Mouse (Mus musculus) testis, postnatal 14 days (tissue): ENCODE data around the gene Agpat1.

Experiments used
- DNase-seq: peaks from one replicate; pipeline ENCODE4 v3.0.0; 2021; ENCODE audit warnings: low spot score

Agpat1 gene

DNA sequence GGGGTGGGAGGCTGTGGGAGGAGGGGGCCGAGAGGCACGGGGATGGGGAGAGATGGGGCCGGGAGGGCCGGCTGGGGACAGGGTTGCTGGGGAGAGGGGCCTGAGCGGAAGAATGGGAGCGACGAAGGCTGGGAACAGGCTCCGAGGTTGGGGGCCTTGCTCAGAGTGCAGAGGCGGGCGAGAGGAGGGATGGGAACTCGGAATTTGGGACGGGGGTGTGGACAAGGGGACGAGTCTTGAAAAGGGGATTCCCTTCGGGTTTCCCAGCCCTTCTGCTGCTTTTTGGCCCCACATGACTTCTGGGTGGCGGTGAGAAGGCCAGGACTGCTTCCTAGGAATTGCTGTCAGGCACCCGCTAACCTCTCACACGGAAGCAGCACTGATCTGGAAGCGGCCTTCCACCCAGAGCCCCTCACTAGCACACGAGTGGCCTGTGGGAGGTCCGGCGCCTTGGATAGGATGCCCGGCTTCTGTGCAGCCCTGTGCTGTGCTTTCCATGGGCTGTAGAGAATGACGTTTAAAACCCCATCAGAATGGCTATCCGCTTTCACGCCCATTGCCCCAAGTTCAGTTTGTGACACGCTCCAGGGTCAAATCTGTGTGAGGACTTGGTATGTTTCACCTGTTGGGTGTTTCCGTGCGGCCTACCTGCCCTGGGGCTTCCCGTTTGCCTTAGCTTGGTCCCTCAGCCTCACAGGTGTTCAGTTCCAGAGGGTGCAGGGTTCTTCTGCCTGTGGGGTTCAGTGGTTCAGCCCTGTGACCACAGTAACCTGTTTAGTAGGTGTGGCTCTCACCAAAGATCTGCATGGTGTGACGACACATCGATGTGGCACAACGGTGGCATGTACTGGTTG, 2.4 kb downstream of the Agpat1 start:
- DNase-seq: peak; percentile 61

DNA sequence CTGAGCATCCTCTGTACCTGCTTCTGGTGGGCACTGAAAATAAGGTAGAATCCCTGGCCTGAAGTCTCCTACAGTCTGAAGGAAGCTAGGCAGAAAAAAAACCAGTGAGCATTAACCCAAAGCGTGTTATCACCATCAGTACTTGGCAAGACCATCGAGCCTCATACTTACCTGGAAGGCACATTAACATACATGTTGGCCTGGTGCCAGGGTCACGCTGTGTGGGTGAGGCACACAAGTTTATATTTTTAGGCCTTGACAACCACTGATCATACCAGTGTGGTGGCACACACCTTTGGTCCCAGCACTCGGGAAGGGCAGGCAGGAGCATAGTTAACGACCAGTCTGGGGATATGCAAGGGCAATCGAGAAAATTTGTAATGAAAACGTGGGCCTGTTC, 3.9 kb downstream of the Agpat1 start:
- DNase-seq: no peak

DNA sequence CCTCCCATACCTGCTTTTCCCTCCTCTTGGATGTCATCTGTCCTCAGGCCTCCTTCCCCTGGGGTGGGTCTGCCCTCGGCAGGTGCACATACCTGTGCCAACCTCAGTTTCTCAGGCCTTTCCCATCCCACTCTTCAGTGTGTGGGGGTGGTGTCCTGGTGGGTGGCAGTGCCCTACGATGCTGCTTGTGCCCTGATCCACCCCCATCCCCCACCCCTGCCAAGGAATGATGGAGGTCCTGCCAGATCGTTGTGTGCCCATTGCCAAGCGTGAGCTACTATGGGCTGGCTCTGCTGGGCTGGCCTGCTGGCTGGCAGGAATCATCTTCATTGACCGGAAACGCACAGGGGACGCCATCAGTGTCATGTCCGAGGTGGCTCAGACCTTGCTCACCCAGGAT, 7.0 kb downstream of the Agpat1 start:
- no peak for DNase-seq

DNA sequence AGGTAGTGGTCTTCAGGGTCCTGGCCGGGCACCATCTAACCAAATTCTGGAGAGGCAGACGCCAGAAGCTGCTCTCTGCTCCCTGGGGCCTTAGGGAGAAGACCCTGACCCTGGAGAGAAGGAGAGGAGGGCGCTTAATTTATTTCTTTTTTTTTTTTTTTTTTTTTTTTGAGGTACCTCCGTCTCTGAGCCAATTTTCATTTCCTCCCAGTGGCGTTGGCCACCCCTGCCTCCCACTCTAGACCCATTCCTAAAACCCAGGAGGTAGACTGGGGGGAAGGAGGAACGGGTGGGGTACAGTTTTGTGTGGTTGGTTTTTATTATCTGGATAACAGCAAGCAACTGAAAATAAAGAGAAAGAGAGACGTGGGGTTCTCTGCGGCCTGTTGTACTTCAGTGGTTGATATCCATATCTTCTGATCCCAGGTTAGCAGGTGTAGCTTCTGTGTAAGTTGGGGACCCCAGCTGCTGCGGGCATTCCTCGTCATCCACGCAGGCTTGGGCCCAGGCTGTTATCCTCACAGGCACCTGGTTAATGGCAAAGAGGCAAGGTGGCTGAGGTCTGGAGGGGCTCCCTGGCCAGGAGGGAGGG, 9.1 kb downstream of the Agpat1 start:
- DNase-seq: no peak

DNA sequence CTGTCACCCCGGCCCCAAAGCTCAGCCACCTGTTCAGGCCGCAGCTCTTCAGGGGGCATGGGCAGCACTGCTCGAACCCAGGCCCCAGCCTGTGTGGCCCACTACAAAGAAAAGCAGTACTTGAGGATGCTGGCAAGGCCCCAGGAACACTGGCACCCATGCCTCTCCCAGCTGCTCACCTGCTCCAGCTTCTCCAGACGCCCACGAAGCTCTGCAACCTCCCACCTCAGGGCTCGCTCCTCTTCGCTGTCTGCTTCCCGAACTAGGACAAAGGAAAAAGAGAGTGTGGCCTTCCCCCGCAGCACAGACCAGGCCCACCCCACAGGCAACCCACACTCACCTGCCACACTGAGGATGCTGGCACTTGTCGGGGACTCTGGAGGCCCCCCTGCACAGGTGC, 9.8 kb downstream of the Agpat1 start:
- DNase-seq: no peak

DNA sequence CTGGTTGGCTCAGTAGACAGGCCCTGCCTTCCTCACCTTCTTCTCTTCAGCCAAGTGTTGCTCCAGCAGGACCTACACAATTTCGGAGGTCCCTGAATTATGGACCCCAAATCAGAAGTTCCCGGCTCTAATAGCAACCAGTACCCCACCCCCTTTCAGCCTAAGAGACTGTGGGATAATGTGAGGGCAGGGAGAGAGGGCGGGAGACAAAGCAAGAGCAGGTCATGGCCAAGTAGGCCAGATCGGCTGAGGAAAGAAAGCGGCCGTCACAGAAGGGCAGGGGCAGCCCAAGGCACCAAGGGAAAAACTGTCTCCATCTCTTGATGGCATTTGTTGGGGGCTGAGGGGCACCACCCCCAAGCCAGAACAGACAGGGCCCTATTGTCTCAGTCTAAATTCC, 11.8 kb downstream of the Agpat1 start, which contains the start of gene Egfl8:
Gene Egfl8 (minus strand): TSS at position 101 of the 400 bp plus-strand sequence.
- no peak for DNase-seq

DNA sequence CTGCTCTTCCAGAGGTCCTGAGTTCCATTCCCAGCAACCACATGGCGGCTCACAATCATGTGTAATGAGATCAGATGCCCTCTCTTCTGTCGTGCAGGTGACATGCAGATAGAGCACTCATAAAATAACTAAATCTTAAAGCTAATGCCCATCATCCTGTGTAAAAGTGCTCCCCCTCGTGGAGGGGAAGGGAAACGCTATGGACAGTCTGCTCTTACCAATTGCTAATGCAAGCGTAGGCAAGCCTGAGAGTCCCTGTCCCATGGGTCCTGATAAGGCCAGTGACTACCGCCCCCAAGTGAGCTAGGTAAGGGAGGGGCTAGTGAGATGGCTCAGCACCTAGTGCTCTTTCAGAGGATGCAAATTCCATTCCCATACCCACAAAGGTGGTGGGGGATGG, 14.9 kb downstream of the Agpat1 start:
- no peak for DNase-seq

DNA sequence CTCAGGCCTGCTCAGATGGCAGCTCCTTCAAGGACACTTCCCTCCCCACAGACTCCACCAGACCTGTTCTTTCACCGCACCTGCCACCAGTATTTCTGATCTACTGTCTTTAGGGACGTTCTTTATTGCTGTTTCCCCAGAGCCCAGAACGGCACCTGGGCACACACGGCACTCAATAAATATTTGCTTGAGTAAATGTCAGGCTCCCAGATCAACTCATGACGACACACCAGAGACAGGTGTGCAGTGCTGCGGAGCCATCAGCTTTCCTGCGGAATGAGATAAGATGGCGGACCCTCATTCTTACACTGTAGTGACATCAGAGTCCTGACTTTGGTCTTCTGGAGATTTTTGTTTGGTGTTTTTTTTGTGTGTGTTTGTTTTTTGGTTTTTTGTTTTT, 16.9 kb downstream of the Agpat1 start:
- no peak for DNase-seq

DNA sequence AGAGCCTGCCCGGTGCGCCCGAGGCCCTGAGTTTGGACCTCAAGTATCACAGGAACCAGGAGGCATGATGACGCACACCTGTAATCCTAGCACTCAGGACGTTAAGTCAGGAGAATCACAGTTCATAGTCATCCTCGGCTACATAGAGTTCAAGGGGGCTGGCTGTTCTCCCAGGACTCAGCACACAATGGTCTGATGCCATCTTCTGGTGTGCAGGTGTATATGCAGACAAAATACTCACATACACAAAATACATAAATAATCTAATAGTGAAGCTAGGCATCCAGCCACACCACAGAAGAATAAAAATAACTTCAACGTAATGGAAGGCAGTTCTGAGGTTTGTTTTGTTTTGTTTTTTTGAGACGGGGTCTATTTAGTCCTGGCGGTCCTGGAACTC, 19.1 kb downstream of the Agpat1 start:
- no peak for DNase-seq

DNA sequence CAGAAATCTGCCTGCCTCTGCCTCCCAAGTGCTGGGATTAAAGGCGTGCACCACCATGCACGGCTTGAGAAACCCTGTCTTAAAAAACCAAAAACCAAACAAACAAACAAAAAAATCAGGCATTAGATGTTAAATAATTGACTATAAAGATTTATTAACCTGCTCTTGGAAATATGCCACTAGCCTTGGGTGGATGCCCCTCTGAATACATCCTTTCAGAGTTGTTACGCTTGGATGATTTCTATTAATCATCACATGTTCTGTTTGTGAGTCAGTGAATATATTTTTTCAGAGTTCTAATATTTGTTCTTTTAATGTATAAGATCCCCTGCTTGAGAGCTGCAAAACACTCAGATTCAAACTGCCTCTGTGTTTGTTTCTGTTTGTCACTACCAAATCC, 20.9 kb downstream of the Agpat1 start:
- DNase-seq: no peak

DNA sequence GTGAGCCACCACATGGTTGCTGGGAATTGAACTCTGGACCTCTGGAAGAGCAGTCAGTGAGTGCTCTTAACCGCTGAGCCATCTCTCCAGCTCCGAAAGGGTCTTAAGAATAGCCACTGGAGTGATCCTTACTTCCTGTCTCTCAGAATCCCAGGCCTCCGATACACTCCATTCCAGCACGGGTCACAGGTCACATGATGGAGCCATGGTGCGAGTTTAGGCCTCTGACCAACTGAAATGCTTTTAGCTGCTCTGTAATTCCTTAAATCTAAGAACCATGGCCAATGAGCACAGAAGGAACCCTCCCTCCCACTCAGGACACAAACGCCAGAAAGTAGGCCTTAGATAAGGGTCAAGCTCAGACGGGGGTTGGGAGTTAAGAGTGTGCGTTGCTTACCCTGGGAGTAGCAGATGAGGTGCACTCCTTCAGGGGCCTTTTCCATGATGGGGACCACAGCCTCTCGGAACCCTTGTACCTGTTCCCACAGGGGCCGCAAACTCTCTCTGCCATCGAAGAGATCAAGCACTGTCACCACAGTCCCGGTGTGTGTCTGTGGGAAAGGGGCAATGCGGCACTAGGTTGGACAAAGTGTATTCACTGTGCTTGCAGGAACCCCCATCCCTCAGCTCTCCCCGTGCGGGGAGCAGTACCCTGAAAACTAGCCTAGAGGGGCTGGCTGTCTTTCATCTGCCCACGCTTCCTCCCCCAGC, 22.2 kb downstream of the Agpat1 start:
- no peak for DNase-seq

DNA sequence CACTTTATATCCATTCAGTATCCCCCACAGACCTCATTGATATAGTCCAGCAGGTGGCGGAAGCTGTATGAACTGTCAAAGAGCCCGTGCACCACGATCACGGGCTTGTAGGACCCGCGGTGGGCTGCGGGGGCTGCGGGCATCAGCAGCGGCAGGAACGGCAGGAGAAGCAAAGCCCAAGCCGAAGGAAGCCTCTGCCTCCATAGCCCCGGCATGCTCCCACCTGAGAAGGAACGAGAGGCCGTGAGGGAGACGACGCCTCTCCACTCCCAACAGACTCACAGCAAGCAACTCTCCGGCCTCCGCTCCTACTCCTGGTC, 22.7 kb downstream of the Agpat1 start:
- DNase-seq: no peak

DNA sequence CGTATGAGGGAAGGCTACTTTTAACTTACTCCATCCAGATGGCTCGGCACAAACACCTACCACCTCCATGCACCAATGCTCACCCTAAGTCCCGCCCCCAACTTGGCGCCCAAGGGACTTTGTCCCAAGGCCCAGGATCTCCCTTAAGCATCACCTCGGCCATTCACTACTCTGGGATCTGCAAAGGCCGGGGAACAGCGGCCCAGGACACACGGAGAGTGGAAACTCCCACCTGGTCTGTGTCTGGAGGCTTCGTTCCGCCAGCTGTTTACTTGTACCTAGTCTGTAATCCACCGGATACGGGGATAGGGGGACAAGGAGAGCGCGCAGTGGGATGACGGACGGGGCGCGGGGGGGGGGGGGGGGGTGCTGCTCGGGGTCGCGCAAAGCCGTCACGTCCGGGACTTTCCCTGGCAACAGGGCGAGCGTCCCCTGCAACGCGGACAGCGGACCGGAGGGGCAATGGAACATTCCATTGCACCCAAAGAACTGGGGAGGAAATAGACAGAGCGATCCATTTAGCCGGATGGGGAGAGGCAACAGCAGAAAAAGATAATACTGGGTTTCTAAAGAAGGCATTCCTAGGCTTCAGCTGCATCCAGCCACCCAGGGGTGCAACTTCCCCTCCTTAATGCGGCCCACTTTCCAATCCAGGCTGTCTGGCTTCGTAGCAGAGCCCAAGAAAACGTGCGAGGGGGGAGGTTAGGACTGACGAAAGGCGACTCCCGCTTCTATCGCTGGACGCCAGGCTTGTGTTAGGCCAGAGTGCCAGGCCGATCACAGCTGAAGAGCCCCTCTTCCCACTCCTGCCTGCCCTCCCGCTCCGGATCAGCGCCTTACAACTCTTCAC, 23.3 kb downstream of the Agpat1 start:
- DNase-seq: peak; percentile 88

DNA sequence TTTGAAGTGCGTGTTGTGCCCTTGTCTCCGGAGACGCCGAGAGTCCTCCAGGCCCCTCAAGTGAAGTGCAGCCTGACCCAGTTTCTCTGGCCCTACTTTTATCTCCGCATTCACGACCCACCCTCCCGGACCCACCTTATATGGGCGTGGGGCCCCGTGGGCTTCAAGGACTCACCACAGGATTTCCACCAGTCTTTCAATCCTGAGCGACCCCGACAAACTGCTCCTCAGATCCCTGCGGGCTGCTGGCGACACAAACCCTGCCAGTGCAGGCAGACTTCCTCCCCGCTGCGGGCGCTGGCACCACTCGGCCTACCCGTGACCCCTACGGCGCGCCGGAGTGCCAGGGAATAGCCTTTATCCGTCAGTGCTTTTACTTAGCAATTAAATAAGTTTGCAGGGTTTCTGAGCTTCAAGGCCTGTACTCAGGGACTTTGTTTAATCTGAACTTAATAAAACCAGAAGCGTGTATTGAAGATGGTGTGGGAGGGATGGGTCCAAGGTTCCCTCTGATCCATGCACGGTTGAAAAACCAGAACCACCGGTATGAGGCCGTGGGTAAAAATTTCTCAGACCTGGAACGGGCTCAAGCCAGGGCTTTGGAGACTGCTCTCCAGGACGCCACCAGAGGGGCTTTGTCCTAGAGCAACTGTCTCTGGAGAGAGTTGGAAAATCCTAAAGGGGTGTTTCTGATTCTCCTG, 24.0 kb downstream of the Agpat1 start, which contains the start of gene Ppt2:
Gene Ppt2 (minus strand): TSS at position 568 of the 701 bp plus-strand sequence.
- no peak for DNase-seq

DNA sequence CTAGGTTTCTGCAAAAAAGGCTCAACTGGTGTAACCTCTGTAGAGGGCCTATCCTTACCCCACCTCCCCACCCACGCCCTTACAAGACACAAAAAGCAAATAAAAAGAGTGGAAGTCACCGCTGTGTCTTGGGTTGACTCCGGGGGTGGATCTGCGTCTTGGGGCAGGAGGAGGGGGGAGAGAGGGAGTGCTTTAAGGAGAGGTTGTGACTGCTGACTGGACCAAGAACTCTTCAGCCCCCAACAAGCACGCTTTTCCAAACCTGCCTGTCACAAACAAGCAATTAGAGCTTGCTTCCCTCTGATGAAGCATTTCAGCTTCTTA, 24.5 kb downstream of the Agpat1 start:
- no peak for DNase-seq

DNA sequence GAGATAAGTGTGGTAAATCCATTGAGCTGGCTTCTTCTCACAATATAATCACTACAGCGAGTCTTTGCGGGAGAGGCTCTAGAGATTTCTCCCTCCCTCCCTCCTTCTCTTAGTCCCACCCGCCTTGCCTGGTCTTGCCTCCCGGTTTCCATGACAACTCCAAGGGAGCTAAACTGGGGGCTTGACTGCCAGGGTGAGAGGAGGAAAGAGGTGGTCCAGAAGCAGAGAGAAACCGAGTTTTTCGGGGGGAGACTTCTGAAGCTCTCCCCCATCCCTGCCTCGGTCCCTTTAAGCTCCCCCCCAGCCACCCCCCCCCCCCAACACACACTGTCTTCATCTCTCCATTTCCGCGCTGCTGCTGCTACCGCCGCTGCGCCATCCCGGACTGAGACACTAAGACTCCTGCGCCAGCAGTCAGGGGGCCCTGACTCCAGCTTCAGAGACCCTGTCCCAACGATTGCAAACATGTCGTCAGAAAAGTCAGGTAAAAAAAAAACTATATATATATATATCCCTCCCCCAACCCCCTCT, 25.2 kb downstream of the Agpat1 start, which contains the start of gene Prrt1:
Gene Prrt1 (plus strand): TSS at position 313 of the 531 bp plus-strand sequence.
- no peak for DNase-seq

DNA sequence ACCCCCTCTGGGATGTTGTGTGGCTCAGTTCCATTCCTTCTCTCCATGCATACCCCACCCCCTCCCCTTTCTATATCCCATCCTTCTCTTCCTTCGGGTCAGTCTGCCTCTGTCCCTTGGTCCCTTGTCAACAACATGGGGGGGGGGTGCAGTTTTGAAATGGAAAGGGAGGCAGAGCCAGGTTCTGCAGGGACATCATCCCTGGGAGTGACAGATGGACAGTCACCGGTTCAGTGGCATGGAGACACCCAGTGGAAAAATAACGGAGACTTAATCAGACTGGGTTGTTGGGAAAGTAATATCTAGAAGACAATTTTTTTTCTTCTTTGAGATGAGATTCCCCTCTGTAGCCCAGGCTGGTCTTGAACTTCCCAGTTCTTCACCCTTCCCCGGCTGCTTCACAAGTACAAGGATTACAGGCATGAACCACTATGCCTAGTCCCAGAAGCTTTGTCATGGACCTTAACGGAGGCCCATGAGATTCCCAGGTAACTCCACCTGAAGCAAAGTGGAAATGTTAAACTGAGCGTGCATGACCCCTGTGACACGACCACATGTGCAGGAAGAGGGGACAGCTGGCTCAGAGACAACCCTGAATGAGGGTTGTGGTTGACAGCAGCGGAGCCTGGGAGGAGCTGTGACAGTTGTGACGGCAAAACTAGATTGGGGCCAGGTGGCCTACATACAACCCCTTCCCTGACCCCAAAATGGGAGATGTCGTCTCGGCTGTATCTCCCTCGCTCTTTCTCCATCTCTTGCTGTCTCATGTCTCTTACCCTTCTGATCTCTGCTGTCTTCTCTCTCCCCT, 25.9 kb downstream of the Agpat1 start:
- no peak for DNase-seq

DNA sequence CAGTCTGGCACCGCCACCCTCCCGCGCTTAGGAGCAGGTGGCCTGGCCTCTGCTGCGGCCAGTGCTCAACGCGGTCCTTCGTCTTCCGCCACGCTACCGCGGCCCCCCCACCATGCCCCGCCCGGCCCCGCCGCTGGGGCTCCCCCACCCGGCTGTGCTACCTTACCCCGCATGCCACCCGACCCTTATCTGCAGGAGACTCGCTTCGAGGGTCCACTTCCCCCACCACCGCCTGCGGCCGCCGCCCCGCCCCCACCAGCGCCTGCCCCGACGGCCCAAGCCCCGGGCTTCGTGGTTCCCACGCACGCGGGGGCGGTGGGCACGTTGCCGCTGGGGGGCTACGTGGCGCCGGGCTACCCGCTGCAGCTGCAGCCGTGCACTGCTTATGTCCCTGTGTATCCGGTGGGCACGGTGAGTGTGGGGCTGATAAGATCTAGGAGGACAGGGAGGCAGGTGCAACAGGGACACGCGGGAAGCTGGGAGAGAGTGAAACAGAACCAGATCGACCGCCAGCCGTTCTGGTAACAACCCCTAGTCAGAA, 26.8 kb downstream of the Agpat1 start:
- no peak for DNase-seq

DNA sequence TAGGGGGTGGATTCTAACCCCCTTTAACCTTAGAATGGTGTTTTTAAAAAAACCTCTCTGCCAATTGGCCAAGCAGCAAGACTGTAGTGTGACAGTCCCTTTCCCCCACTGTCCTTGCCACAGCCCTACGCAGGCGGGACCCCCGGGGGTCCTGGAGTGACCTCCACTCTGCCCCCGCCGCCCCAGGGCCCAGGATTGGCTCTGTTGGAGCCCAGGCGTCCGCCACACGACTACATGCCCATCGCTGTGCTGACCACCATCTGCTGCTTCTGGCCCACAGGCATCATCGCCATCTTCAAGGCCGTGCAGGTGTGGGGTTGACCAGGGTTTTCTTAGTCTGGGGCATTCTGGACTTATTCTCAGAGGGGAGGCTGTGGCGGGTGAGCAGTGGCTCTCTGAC, 27.6 kb downstream of the Agpat1 start:
- no peak for DNase-seq

DNA sequence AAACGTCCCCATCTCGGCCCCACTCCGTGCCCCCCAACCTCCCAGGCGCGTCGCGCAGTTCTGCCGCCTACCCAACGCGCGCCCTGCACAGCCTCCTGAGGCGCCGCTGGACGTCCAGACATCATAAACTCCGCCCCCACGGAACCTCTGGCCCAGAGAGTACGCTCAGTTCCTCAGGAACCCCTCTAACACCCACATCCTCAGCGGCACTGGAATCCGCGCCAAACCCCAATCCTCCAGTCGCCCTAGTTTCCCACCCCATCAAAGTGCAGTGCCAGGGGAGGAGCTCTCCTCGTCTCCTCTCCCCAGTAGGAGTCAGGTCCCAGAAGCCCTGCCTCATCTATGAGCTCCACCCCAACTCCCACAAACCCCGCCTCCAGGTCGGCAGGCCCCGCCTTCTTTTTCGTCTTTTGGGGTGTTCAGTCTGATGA, 28.2 kb downstream of the Agpat1 start:
- DNase-seq: peak; percentile 86
